Mouse (Mus musculus) embryonic fibroblast, embryonic 13.5 days (primary cell): ENCODE measurements around the gene Lcn6. TPM values are rescaled to one million over a fixed set of nuclear protein-coding genes. Genes with fewer than 3 reads are reported as not detected.
"Not testable (repeated sequence)": the region's sequence is repeated elsewhere in the genome, so short reads cannot be mapped to it uniquely, and the experiment has no call there.

Experiments
- H3K27ac ChIP-seq: 2 replicates; pipeline ENCODE4 v1.5.1; 2012; ENCODE audit warnings: low read length, control low read depth, inconsistent platforms; ENCODE audit not compliant: insufficient read depth
- H3K4me1 ChIP-seq: 2 replicates; pipeline ENCODE4 v1.6.1; 2011; ENCODE audit warnings: low read length; ENCODE audit not compliant: control insufficient read depth, insufficient read depth
- H3K4me3 ChIP-seq: 2 replicates; pipeline ENCODE4 v1.5.1; 2011; ENCODE audit warnings: mild to moderate bottlenecking, control low read depth, low read length; ENCODE audit not compliant: insufficient read depth
- CTCF ChIP-seq: IDR thresholded peaks from 2 replicates; pipeline ENCODE4 v1.5.1; 2011; ENCODE audit warnings: mild to moderate bottlenecking, control low read depth, low read length, moderate library complexity, borderline replicate concordance; ENCODE audit not compliant: insufficient read depth
- POLR2A ChIP-seq: IDR thresholded peaks from 2 replicates; pipeline ENCODE4 v1.6.1; 2011; ENCODE audit warnings: low read depth, mild to moderate bottlenecking, control low read depth, low read length, moderate library complexity
- polyA plus RNA-seq: library from polyadenylated mRNA; stranded (reverse); fragments of >200 nt; gene quantifications from 2 replicates; pipeline ENCODE4 v1.2.4, GENCODE M21; 2011; ENCODE audit warnings: low read depth; ENCODE audit not compliant: missing spikeins, insufficient read length

Gene Lcn6
- polyA plus RNA-seq, 1 experiment, result not detected

GRCm38 (mm10) chr2:25696951-25697350, 20.4 kb downstream of the Lcn6 start:
- no peak overlapping the region for H3K27ac ChIP-seq
- H3K4me3 ChIP-seq, result no peak overlapping the region
- no peaks in the 10 kb centered on the region for H3K4me1 ChIP-seq
- no peak for TF ChIP-seq POLR2A
- no peak for TF ChIP-seq CTCF

GRCm38 (mm10) chr2:25698696-25699095, 22.1 kb downstream of the Lcn6 start:
- Histone ChIP-seq H3K4me1 (no peaks in the 10 kb centered on the region), H3K27ac (no peak overlapping the region), H3K4me3 (no peak overlapping the region)
- TF ChIP-seq CTCF (no peak), POLR2A (no peak)

GRCm38 (mm10) chr2:25699743-25700142, 23.2 kb downstream of the Lcn6 start, which contains the start of gene Obp2a:
TSS of gene Obp2a (plus strand) at chr2:25700043.
- H3K27ac ChIP-seq, H3K4me1 ChIP-seq, H3K4me3 ChIP-seq: not testable (repeated sequence)

- Histone ChIP-seq H3K4me1 (no peaks in the 10 kb centered on the region), H3K4me3 (no peak overlapping the region), H3K27ac (no peak overlapping the region)
- no peak for TF ChIP-seq CTCF
- no peak for TF ChIP-seq POLR2A
Measured at GRCm38 (mm10) chr2:25701001-25701400, 24.4 kb downstream of the Lcn6 start.

- H3K4me1 ChIP-seq, result no peaks in the 10 kb centered on the region
- H3K4me3 ChIP-seq, result no peak overlapping the region
- TF ChIP-seq CTCF, result no peak
- no peak for TF ChIP-seq POLR2A
- no peak overlapping the region for H3K27ac ChIP-seq
Measured at GRCm38 (mm10) chr2:25703706-25704105, 27.1 kb downstream of the Lcn6 start.

GRCm38 (mm10) chr2:25706643-25707481, 30.3 kb downstream of the Lcn6 start, which contains the start of gene Bmyc:
TSS of gene Bmyc (plus strand) at chr2:25706739.
- peak; percentile 69 for TF ChIP-seq POLR2A
- TF ChIP-seq CTCF, result peak; percentile 92; the same call in 1 of the 2 replicates
- H3K4me1 ChIP-seq, result no peaks in the 10 kb centered on the region

GRCm38 (mm10) chr2:25708121-25708520, 31.5 kb downstream of the Lcn6 start:
- Histone ChIP-seq H3K4me1 (no peaks in the 10 kb centered on the region), H3K4me3 (no peak overlapping the region), H3K27ac (no peak overlapping the region)
- TF ChIP-seq POLR2A (no peak), CTCF (no peak)

More at GRCm38 (mm10) chr2:25706643-25707481, 30.3 kb downstream of the Lcn6 start, which contains the start of gene Bmyc:
- no peak within 1 kb of the TSS for H3K27ac ChIP-seq
- peak within 1 kb of the TSS; percentile 67 for H3K4me3 ChIP-seq

GRCm38 (mm10) chr2:25709056-25709455, 32.5 kb downstream of the Lcn6 start:
- H3K4me1 ChIP-seq, H3K27ac ChIP-seq, H3K4me3 ChIP-seq: not testable (repeated sequence)

GRCm38 (mm10) chr2:25709791-25710190, 33.2 kb downstream of the Lcn6 start:
- H3K4me1 ChIP-seq, H3K27ac ChIP-seq, H3K4me3 ChIP-seq: not testable (repeated sequence)

GRCm38 (mm10) chr2:25711641-25712040, 35.1 kb downstream of the Lcn6 start:
- H3K4me1 ChIP-seq, H3K4me3 ChIP-seq: not testable (repeated sequence)

GRCm38 (mm10) chr2:25717222-25717621, 40.6 kb downstream of the Lcn6 start:
- no peak for TF ChIP-seq POLR2A
- no peak for TF ChIP-seq CTCF
- Histone ChIP-seq H3K4me3 (no peak overlapping the region), H3K27ac (no peak overlapping the region), H3K4me1 (no peaks in the 10 kb centered on the region)

More at GRCm38 (mm10) chr2:25711641-25712040, 35.1 kb downstream of the Lcn6 start:
- not testable (repeated sequence) for H3K27ac ChIP-seq

Other genes with a start within 250 kb of the Lcn6 start
- gene Abca2, start 248.1 kb upstream of the Lcn6 start, polyA plus RNA-seq, result 7.8 and 12.1 TPM in 2 replicates
- gene Clic3, start 219.9 kb upstream of the Lcn6 start, polyA plus RNA-seq, result not detected in 2 replicates
- 12.9 and 13.6 TPM in 2 replicates for gene Paxx, start 215.7 kb upstream of the Lcn6 start, polyA plus RNA-seq
- not detected in 2 replicates for gene Ptgds, start 206.7 kb upstream of the Lcn6 start, polyA plus RNA-seq
- not detected in 2 replicates for gene Lcn12, start 182.9 kb upstream of the Lcn6 start, polyA plus RNA-seq
- gene Fbxw5, start 176.0 kb upstream of the Lcn6 start, polyA plus RNA-seq, result 28.0 and 40.7 TPM in 2 replicates
- 0.91 and 1.2 TPM in 2 replicates for gene C8g, start 175.1 kb upstream of the Lcn6 start, polyA plus RNA-seq
- gene Traf2, start 129.8 kb upstream of the Lcn6 start, polyA plus RNA-seq, result 11.5 and 13.1 TPM in 2 replicates
- gene Edf1, start 118.9 kb upstream of the Lcn6 start, polyA plus RNA-seq, result 102 and 122 TPM in 2 replicates
- 0.45 and 1.0 TPM in 2 replicates for gene Mamdc4, start 101.9 kb upstream of the Lcn6 start, polyA plus RNA-seq
- gene Phpt1, start 101.6 kb upstream of the Lcn6 start, polyA plus RNA-seq, result 33.0 and 46.4 TPM in 2 replicates
- 0.17 and 0.25 TPM in 2 replicates for gene Ajm1, start 95.0 kb upstream of the Lcn6 start, polyA plus RNA-seq
- 51.0 and 63.2 TPM in 2 replicates for gene Rabl6, start 68.3 kb upstream of the Lcn6 start, polyA plus RNA-seq
- gene Ccdc183, start 59.1 kb upstream of the Lcn6 start, polyA plus RNA-seq, result not detected in 2 replicates
- gene Tmem141, start 54.8 kb upstream of the Lcn6 start, polyA plus RNA-seq, result 17.3 and 18.3 TPM in 2 replicates
- gene Fcna, start 48.8 kb upstream of the Lcn6 start, polyA plus RNA-seq, result not detected in 2 replicates
- not detected in 2 replicates for gene Lcn8, start 23.7 kb upstream of the Lcn6 start, polyA plus RNA-seq
- gene Lcn5, start 18.8 kb upstream of the Lcn6 start, polyA plus RNA-seq, result not detected in 2 replicates
- not detected in 2 replicates for gene Lcn10, start 5.9 kb downstream of the Lcn6 start, polyA plus RNA-seq
- gene Obp2a, start 23.3 kb downstream of the Lcn6 start, polyA plus RNA-seq, result not detected in 2 replicates
- gene Bmyc, start 30.0 kb downstream of the Lcn6 start, polyA plus RNA-seq, result 14.4 and 21.2 TPM in 2 replicates
- not detected in 2 replicates for gene Obp2b, start 60.2 kb downstream of the Lcn6 start, polyA plus RNA-seq
- gene Lcn3, start 88.8 kb downstream of the Lcn6 start, polyA plus RNA-seq, result not detected in 2 replicates
- gene Lcn11, start 100.2 kb downstream of the Lcn6 start, polyA plus RNA-seq, result not detected in 2 replicates
- not detected in 2 replicates for gene Gm13539, start 105.5 kb downstream of the Lcn6 start, polyA plus RNA-seq
- gene Glt6d1, start 139.1 kb downstream of the Lcn6 start, polyA plus RNA-seq, result not detected in 2 replicates
- not detected in 2 replicates for gene Lcn9, start 146.4 kb downstream of the Lcn6 start, polyA plus RNA-seq
- not detected in 2 replicates for gene Sohlh1, start 170.5 kb downstream of the Lcn6 start, polyA plus RNA-seq
- gene Kcnt1, start 186.9 kb downstream of the Lcn6 start, polyA plus RNA-seq, result not detected in 2 replicates